Comparison of ENCODE assay signal across 8 mouse cellular contexts in the genomic region with DNA sequence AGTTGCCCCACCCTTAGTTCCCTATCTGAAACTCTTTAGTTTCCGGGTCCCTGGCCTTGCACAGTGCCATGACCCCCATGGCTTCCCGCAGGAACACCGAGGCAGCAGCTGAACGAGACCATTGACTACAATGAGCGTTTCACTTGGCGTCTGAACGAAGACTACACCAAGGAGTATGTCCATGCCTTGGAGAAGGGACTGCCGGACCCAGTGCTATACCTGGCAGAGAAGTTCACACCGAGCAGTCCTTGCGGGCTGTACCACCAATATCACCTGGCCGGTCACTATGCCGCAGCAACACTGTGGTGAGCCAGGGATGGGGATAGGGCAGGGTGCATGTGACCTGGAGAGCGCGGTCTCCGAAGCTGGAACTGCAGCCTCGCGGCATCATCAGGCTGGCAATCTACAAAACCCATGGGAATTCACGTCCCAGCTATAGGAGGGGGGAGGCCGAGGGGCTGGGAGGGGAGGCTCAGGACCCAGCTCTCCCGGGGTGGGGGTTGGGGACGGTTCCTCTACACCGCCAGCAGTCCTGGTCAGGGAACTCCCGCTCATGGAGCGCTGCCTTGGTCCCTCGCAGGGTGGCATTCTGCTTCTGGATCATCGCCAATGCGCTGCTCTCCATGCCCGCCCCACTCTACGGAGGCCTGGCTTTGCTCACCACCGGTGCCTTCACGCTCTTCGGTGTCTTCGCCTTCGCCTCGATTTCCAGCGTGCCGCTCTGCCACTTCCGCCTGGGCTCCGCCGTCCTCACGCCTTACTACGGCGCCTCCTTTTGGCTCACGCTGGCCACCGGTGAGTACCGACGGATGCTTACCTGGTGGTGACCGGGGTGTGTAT. TPM values are rescaled to one million over a fixed set of nuclear protein-coding genes. Genes with fewer than 3 reads are reported as not detected.
A peak's percentile ranks its signal among the peaks of the same experiment; 100 is the strongest.
DNase-seq lines count a peak whose midpoint lies in the region; ATAC-seq lines count a peak whose summit lies in the region.
"Had no signal": no experiment of that assay in that cellular context is flagged by ENCODE, and none has a peak within 500 bp of the region (broad histone marks: within the 10 kb centered on the region; RNA-seq: fewer than 3 reads in every experiment).

No protein-coding gene starts in this region.

- H3K9me3 ChIP-seq in stomach, embryonic 14.5 days (ENCODE audit: control insufficient read depth, low read depth, low read length): no peaks in the 10 kb centered on the region

- H3K9ac ChIP-seq in stomach, embryonic 14.5 days (replicated peaks; ENCODE audit: low read depth, low read length): no peak overlapping the region

- WGBS in stomach, embryonic 14.5 days: under 1% methylated on average over 48 of the region's 48 CpGs

- H3K36me3 ChIP-seq in stomach, embryonic 14.5 days (ENCODE audit: control insufficient read depth, insufficient read depth, low read length): no peaks in the 10 kb centered on the region

- peak overlapping the region; percentile 24 for H3K4me3 ChIP-seq in stomach, embryonic 14.5 days (ENCODE audit: low read depth, low read length)
- H3K4me3 ChIP-seq: myocyte had no signal

- ATAC-seq in frontal cortex, adult (ENCODE audit: low TSS enrichment): peak; percentile 60
- peak; percentile 35 for ATAC-seq in megakaryocyte, adult 5-6 weeks (ENCODE audit: poor library complexity, severe bottlenecking)
- ATAC-seq in stomach, embryonic 14.5 days (ENCODE audit: insufficient number of reproducible peaks, insufficient read depth, low FRiP score, low read depth): no peak

- H3K27ac ChIP-seq in stomach, embryonic 14.5 days (ENCODE audit: low read length): no peak overlapping the region

- peaks cover 65% of the 10 kb centered on the region for H3K27me3 ChIP-seq in stomach, embryonic 14.5 days (ENCODE audit: control insufficient read depth, insufficient read depth, low read length)

- peaks cover 15% of the 10 kb centered on the region; the same call in 1 of the 2 replicates for H3K4me1 ChIP-seq in stomach, embryonic 14.5 days (ENCODE audit: control insufficient read depth, insufficient read depth, low read length)

- peak overlapping the region; percentile 66 for H3K4me2 ChIP-seq in stomach, embryonic 14.5 days (replicated peaks; ENCODE audit: low read depth, low read length)

- peak; percentile 43 for DNase-seq in urinary bladder, adult 2 months (ENCODE audit: low spot score)
- DNase-seq in urinary bladder, adult 18-20 months (ENCODE audit: low spot score in 2 of 2): no peak
- DNase-seq in cerebellum, adult 8-10 months: peak; percentile 35
- peak; percentile 44 for DNase-seq in kidney, postnatal 10 days

RNA-seq across cellular contexts. Expression of gene Duoxa2, which starts 2.6 kb away (rescaled TPM):
- 0.34 and 0.50 TPM in 2 replicates for polyA plus RNA-seq in urinary bladder, adult 2 months (2012; rRNA removed)
- total RNA-seq in megakaryocyte, adult 5-6 weeks (2015): not detected in 2 replicates
- not detected in 2 replicates for total RNA-seq in megakaryocyte, adult 5-6 weeks (2017)
- 0.17 TPM in 1 of 2 replicates, not detected in the other for polyA plus RNA-seq in stomach, embryonic 14.5 days (2014; fragmentation: Nextera tagmentation; extraction: Ambion mirVana)
- polyA plus RNA-seq: myocyte had no signal

RNA-seq across cellular contexts. Expression of gene Duox2, which starts 3.1 kb away (rescaled TPM):
- polyA plus RNA-seq in urinary bladder, adult 2 months (2012; rRNA removed): 0.54 and 0.56 TPM in 2 replicates
- not detected in 2 replicates for total RNA-seq in megakaryocyte, adult 5-6 weeks (2015)
- total RNA-seq in megakaryocyte, adult 5-6 weeks (2017): not detected in 2 replicates
- polyA plus RNA-seq in stomach, embryonic 14.5 days (2014; fragmentation: Nextera tagmentation; extraction: Ambion mirVana): 0.06 and 0.27 TPM in 2 replicates

RNA-seq across cellular contexts. Expression of gene Duoxa1, which starts 12.2 kb away (rescaled TPM):
- 22.8 and 26.6 TPM in 2 replicates for polyA plus RNA-seq in urinary bladder, adult 2 months (2012; rRNA removed)
- total RNA-seq in megakaryocyte, adult 5-6 weeks (2015): not detected in 2 replicates
- not detected in 2 replicates for total RNA-seq in megakaryocyte, adult 5-6 weeks (2017)
- polyA plus RNA-seq in stomach, embryonic 14.5 days (2014; fragmentation: Nextera tagmentation; extraction: Ambion mirVana): 3.0 and 3.8 TPM in 2 replicates

RNA-seq across cellular contexts. Expression of gene Duox1, which starts 14.2 kb away (rescaled TPM):
- polyA plus RNA-seq in urinary bladder, adult 2 months (2012; rRNA removed): 5.3 and 6.8 TPM in 2 replicates
- not detected in 2 replicates for total RNA-seq in megakaryocyte, adult 5-6 weeks (2015)
- not detected in 2 replicates for total RNA-seq in megakaryocyte, adult 5-6 weeks (2017)
- 0.36 and 0.53 TPM in 2 replicates for polyA plus RNA-seq in stomach, embryonic 14.5 days (2014; fragmentation: Nextera tagmentation; extraction: Ambion mirVana)

Comparison
In these comparisons a context has a peak if more than half of its experiments do, and no peak if none do; other contexts are left out.
1. DNase-seq: peak in urinary bladder, adult 2 months (single experiment), cerebellum, adult 8-10 months (single experiment) and kidney, postnatal 10 days (single experiment); none in urinary bladder, adult 18-20 months (0 of 2).